Mouse (Mus musculus) limb, embryonic 12.5 days (tissue): ENCODE measurements around the gene Rbpjl. TPM values are rescaled to one million over a fixed set of nuclear protein-coding genes. Genes with fewer than 3 reads are reported as not detected.

ENCODE experiments used
- ATAC-seq: fragments of 200-750 bp; cut with Nextera tagmentation; 2 replicates; pipeline ENCODE4 v1.8.0; 2017; ENCODE audit warnings: low read depth, moderate TSS enrichment; ENCODE audit not compliant: insufficient number of reproducible peaks, insufficient read depth, low FRiP score, low TSS enrichment
- H3K27ac ChIP-seq: fragments of 300-500 bp; sonication (generic); 2 replicates; pipeline ENCODE4 v1.5.1; 2016; ENCODE audit warnings: mild to moderate bottlenecking, moderate library complexity
- H3K27me3 ChIP-seq: fragments of 300-500 bp; sonication (generic); 2 replicates; pipeline ENCODE4 v1.6.1; 2016; ENCODE audit warnings: mild to moderate bottlenecking, moderate library complexity
- H3K36me3 ChIP-seq: fragments of 300-500 bp; sonication (generic); 2 replicates; pipeline ENCODE4 v1.6.1; 2016; ENCODE audit warnings: mild to moderate bottlenecking, moderate library complexity
- H3K4me1 ChIP-seq: fragments of 300-500 bp; sonication (generic); replicated peaks from 2 replicates; pipeline ENCODE4 v1.6.1; 2016
- H3K4me2 ChIP-seq: fragments of 300-500 bp; sonication (generic); 2 replicates; pipeline ENCODE4 v1.6.1; 2016; ENCODE audit warnings: mild to moderate bottlenecking, moderate library complexity
- H3K4me3 ChIP-seq: fragments of 300-500 bp; sonication (generic); replicated peaks from 2 replicates; pipeline ENCODE4 v1.5.1; 2016; ENCODE audit warnings: mild to moderate bottlenecking
- H3K9ac ChIP-seq: fragments of 300-500 bp; sonication (generic); replicated peaks from 2 replicates; pipeline ENCODE4 v1.6.1; 2016; ENCODE audit warnings: mild to moderate bottlenecking, moderate library complexity
- H3K9me3 ChIP-seq: fragments of 300-500 bp; sonication (generic); 2 replicates; pipeline ENCODE4 v1.6.1; 2016; ENCODE audit warnings: mild to moderate bottlenecking, moderate library complexity
- WGBS: fragments of 180-500 bp; shearing (Covaris S2); methylation state at CpG from one replicate; pipeline ENCODE4 v1.1.7; 2016; 5-methylcytosine and 5-hydroxymethylcytosine counted together
- polyA plus RNA-seq: library from polyadenylated mRNA; unstranded; fragments of >200 nt; fragmentation: Nextera tagmentation; extraction: Ambion mirVana; gene quantifications from 2 replicates; pipeline ENCODE4 v1.2.1, GENCODE M21; 2016

The Rbpjl gene
- polyA plus RNA-seq, 1 experiment from 2014 or later, result 0.40 TPM

GRCm38 (mm10) chr2:164418308-164418875, 15.5 kb downstream of the Rbpjl start:
- no peak overlapping the region for H3K4me2 ChIP-seq
- peaks cover 3% of the 10 kb centered on the region; the same call in 1 of the 2 replicates for H3K36me3 ChIP-seq
- no peak overlapping the region for H3K9ac ChIP-seq
- no peak overlapping the region for H3K27ac ChIP-seq
- 19% methylated on average over 3 of the region's 3 CpGs for WGBS
- H3K4me3 ChIP-seq, result no peak overlapping the region
- no peaks in the 10 kb centered on the region for H3K9me3 ChIP-seq
- peaks cover 18% of the 10 kb centered on the region for H3K27me3 ChIP-seq
- H3K4me1 ChIP-seq, result peaks cover 29% of the 10 kb centered on the region
- no peak for ATAC-seq

DNA sequence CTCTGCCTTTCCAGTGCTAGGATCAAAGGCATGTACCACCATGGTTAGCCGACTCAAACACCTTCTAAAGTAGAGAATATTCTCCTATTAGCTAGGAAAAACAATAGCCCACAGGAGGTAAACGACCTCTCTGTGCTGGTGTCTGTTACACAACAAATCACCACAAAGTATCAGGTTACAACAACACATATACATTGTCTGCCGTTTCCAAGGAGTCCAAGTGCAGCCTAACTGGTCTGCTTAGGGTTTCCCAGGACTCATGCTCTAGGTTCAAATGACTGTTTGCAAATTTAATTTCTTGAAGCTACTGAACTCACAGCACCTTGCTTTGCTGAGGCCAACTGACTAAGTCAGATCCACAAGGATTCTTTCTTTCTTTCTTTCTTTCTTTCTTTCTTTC, 16.5 kb downstream of the Rbpjl start:
- 1% methylated on average over 3 of the region's 3 CpGs for WGBS
- H3K27ac ChIP-seq, result no peak overlapping the region
- ATAC-seq, result no peak

GRCm38 (mm10) chr2:164421306-164421705, 18.4 kb downstream of the Rbpjl start:
- Histone ChIP-seq H3K9me3 (no peaks in the 10 kb centered on the region), H3K9ac (no peak overlapping the region), H3K4me3 (no peak overlapping the region), H3K4me2 (no peak overlapping the region), H3K27me3 (no peaks in the 10 kb centered on the region), H3K36me3 (peaks cover 23% of the 10 kb centered on the region; the same call in 1 of the 2 replicates), H3K27ac (no peak overlapping the region), H3K4me1 (peaks cover 23% of the 10 kb centered on the region)
- no peak for ATAC-seq
- 86% methylated on average over 7 of the region's 7 CpGs for WGBS

More for the DNA sequence above, 16.5 kb downstream of the Rbpjl start:
- no peaks in the 10 kb centered on the region for H3K9me3 ChIP-seq
- H3K27me3 ChIP-seq, result peaks cover 8% of the 10 kb centered on the region
- peaks cover 13% of the 10 kb centered on the region; the same call in 1 of the 2 replicates for H3K36me3 ChIP-seq
- H3K4me3 ChIP-seq, result no peak overlapping the region
- no peak overlapping the region for H3K9ac ChIP-seq
- peaks cover 23% of the 10 kb centered on the region for H3K4me1 ChIP-seq
- no peak overlapping the region for H3K4me2 ChIP-seq

DNA sequence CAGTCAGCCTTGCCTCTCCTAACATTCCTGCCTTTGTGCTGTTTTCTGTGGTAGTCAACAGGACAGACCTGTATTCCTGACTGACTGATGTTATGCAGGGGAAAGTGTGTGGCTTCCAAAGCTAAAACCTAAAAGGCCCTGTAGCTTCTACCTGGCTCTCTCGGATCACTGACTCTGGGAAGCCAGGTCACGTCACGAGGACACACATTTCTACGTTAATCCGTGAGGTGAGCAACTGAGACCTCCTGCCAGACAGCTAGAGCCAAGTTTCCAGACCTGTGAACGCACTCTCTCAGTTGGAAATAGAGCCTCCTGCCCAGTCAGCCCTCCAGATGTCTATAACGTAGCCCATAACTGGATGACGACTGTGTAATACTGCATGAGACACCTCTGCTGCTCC, 19.0 kb downstream of the Rbpjl start:
- Histone ChIP-seq H3K27me3 (no peaks in the 10 kb centered on the region), H3K9me3 (no peaks in the 10 kb centered on the region), H3K36me3 (peaks cover 28% of the 10 kb centered on the region; the same call in 1 of the 2 replicates), H3K4me1 (peaks cover 23% of the 10 kb centered on the region), H3K9ac (no peak overlapping the region), H3K4me3 (no peak overlapping the region), H3K27ac (no peak overlapping the region), H3K4me2 (no peak overlapping the region)
- WGBS, result 74% methylated on average over 8 of the region's 8 CpGs
- ATAC-seq, result no peak

GRCm38 (mm10) chr2:164422675-164423393, 19.9 kb downstream of the Rbpjl start:
- Histone ChIP-seq H3K9ac (no peak overlapping the region), H3K4me2 (no peak overlapping the region), H3K9me3 (no peaks in the 10 kb centered on the region), H3K36me3 (peaks cover 29% of the 10 kb centered on the region; the same call in 1 of the 2 replicates), H3K27ac (no peak overlapping the region), H3K4me1 (peaks cover 21% of the 10 kb centered on the region), H3K4me3 (no peak overlapping the region), H3K27me3 (peaks cover 4% of the 10 kb centered on the region; the same call in 1 of the 2 replicates)
- ATAC-seq, result no peak
- 88% methylated on average over 15 of the region's 15 CpGs for WGBS

DNA sequence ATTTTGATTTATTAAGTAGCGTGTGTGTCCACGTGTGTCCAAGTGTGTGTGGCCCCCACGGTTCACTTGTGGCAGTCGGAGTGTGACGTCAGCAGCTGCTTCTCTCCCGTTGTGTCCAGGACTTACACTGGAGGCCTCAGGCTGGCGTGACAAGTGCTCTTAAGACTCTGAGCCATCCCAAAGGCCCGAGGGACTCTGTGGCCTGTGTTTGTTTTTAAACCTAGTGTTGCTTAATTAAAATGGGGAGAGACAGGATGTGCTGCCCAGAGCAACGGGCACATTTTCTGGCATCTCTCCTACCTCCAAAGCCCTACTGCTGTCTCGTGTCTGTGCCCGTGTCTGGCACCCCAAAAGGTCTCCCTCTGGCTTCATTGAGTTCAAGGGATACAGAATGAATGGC, 20.5 kb downstream of the Rbpjl start:
- ATAC-seq, result no peak
- Histone ChIP-seq H3K27me3 (peaks cover 10% of the 10 kb centered on the region; the same call in 1 of the 2 replicates), H3K4me3 (no peak overlapping the region), H3K4me2 (no peak overlapping the region), H3K9me3 (no peaks in the 10 kb centered on the region), H3K27ac (no peak overlapping the region), H3K4me1 (peaks cover 15% of the 10 kb centered on the region), H3K36me3 (peaks cover 36% of the 10 kb centered on the region; the same call in 1 of the 2 replicates), H3K9ac (no peak overlapping the region)
- WGBS, result 87% methylated on average over 11 of the region's 11 CpGs

- H3K4me3 ChIP-seq, result no peak overlapping the region
- H3K9me3 ChIP-seq, result no peaks in the 10 kb centered on the region
- no peak for ATAC-seq
- no peak overlapping the region for H3K27ac ChIP-seq
- peaks cover 5% of the 10 kb centered on the region; the same call in 1 of the 2 replicates for H3K4me1 ChIP-seq
- H3K9ac ChIP-seq, result no peak overlapping the region
- 82% methylated on average over 8 of the region's 8 CpGs for WGBS
- H3K27me3 ChIP-seq, result peaks cover 18% of the 10 kb centered on the region
- peaks cover 45% of the 10 kb centered on the region; the same call in 1 of the 2 replicates for H3K36me3 ChIP-seq
- H3K4me2 ChIP-seq, result no peak overlapping the region
Observed at GRCm38 (mm10) chr2:164424406-164424805, 21.5 kb downstream of the Rbpjl start.

GRCm38 (mm10) chr2:164425401-164425800, 22.5 kb downstream of the Rbpjl start:
- no peak overlapping the region for H3K4me3 ChIP-seq
- H3K9me3 ChIP-seq, result no peaks in the 10 kb centered on the region
- H3K4me1 ChIP-seq, result peaks cover 3% of the 10 kb centered on the region; the same call in 1 of the 2 replicates
- no peak overlapping the region for H3K4me2 ChIP-seq
- ATAC-seq, result no peak
- WGBS, result 77% methylated on average over 5 of the region's 5 CpGs
- peaks cover 28% of the 10 kb centered on the region for H3K27me3 ChIP-seq
- H3K36me3 ChIP-seq, result peaks cover 47% of the 10 kb centered on the region; the same call in 1 of the 2 replicates
- no peak overlapping the region for H3K9ac ChIP-seq
- no peak overlapping the region for H3K27ac ChIP-seq

GRCm38 (mm10) chr2:164426121-164426520, 23.2 kb downstream of the Rbpjl start:
- H3K4me3 ChIP-seq, result no peak overlapping the region
- no peak overlapping the region for H3K27ac ChIP-seq
- 14% methylated on average over 12 of the region's 12 CpGs for WGBS
- H3K4me2 ChIP-seq, result no peak overlapping the region
- ATAC-seq, result no peak
- H3K9ac ChIP-seq, result no peak overlapping the region
- peaks cover 47% of the 10 kb centered on the region; the same call in 1 of the 2 replicates for H3K36me3 ChIP-seq
- no peaks in the 10 kb centered on the region for H3K9me3 ChIP-seq
- H3K27me3 ChIP-seq, result peaks cover 28% of the 10 kb centered on the region
- H3K4me1 ChIP-seq, result peaks cover 9% of the 10 kb centered on the region

DNA sequence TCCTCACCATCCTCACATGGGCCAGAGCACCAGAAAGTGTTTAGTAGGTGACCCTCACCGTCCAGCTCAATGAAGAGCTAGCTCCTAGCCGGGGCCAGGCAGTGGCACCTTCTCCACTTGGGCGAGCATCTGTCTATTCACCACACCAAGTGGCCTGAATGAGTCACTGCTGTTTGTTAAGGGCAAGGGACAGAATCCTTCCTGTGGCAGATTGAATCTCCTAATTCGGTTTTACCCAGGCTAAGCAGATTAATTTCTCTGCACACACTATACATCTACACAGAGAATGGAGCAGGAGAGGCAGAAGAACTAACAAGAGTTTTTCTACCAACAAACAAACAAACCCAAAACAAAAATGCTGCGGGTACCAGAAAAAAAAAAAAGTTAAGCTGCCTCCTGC, 24.0 kb downstream of the Rbpjl start:
- Histone ChIP-seq H3K27me3 (peaks cover 32% of the 10 kb centered on the region), H3K4me3 (no peak overlapping the region), H3K36me3 (peaks cover 47% of the 10 kb centered on the region; the same call in 1 of the 2 replicates), H3K27ac (no peak overlapping the region), H3K4me1 (peaks cover 18% of the 10 kb centered on the region), H3K9ac (no peak overlapping the region), H3K4me2 (no peak overlapping the region), H3K9me3 (no peaks in the 10 kb centered on the region)
- WGBS, result 78% methylated on average over 5 of the region's 5 CpGs
- no peak for ATAC-seq

DNA sequence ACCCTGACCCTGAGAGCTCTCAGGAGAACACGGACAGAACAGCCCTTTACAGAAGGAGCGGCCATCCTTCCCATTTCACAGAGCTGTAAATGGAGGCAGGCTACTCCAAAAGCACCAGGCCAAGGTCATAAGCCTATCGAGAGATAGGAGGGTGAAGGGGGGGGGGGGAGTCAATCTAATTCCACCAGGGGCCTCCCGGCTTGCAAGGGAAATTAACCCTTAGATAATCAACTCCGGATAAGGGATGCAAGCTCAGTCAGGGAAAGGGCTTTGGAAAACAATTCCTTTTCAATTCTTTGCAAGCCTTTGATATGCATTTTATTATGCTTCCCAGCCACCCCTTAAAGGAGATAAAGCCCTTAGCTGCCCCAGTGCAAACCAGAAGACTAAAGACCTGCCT, 25.5 kb downstream of the Rbpjl start:
- H3K4me3 ChIP-seq, result no peak overlapping the region
- no peak overlapping the region for H3K4me2 ChIP-seq
- H3K27me3 ChIP-seq, result peaks cover 37% of the 10 kb centered on the region
- no peak overlapping the region for H3K9ac ChIP-seq
- H3K36me3 ChIP-seq, result peaks cover 43% of the 10 kb centered on the region; the same call in 1 of the 2 replicates
- no peak for ATAC-seq
- 33% methylated on average over 5 of the region's 5 CpGs for WGBS
- H3K9me3 ChIP-seq, result no peaks in the 10 kb centered on the region
- H3K27ac ChIP-seq, result no peak overlapping the region
- H3K4me1 ChIP-seq, result peaks cover 33% of the 10 kb centered on the region
